Mouse (Mus musculus): ENCODE data around the gene Dpm1. TPM values are rescaled to one million over a fixed set of nuclear protein-coding genes. Genes with fewer than 3 reads are reported as not detected.

Dpm1 gene
- total RNA-seq, 2 experiments from 2014 or later = 102 to 112 TPM

DNA sequence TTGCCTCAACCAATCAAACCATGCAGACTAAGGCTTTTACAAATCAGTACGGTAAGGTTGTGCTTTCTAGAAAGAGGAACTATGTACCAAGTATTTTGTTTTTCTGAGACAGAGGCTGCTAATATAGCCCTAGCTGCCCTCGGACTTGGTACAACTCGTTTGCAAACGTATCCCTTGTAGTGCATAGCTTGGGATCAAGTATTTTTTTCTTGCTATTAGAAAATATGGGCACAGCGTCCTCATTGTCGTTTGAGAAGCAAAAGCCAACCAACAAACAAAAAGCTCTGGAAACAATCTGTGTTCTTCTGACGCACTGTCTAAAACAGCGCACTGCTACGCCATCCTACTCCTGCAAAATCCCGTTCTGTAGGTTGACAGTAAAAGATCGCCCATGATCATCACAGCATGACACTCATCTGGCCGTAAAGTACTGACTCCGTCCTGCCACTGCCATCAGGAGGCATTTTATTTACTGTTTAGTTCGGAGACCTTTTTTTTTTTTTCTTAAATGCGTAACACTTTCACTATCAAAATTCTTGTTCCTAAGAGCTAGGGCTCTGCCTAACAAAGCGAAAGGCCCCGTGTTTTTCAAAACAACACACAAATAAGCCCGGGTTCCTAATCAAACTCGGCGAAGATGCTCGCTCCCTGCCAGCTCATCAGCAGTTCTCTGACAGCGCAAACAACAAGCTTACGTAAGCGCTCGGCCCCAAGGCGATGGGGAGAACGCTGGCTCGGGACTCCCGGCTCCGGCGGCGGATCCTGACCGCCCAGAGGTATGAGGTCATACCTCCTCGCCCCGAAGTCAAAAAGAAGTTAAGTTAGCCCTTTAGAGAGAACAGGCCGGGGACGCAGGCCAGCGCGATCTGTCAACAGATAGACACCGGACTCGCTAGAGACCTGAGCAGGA is 1.0 kb downstream of the Dpm1 start:
- peak; percentile 71 for DNase-seq

- no peak for DNase-seq
Measured at GRCm38 (mm10) chr2:168223326-168223725, 7.1 kb downstream of the Dpm1 start.

DNA sequence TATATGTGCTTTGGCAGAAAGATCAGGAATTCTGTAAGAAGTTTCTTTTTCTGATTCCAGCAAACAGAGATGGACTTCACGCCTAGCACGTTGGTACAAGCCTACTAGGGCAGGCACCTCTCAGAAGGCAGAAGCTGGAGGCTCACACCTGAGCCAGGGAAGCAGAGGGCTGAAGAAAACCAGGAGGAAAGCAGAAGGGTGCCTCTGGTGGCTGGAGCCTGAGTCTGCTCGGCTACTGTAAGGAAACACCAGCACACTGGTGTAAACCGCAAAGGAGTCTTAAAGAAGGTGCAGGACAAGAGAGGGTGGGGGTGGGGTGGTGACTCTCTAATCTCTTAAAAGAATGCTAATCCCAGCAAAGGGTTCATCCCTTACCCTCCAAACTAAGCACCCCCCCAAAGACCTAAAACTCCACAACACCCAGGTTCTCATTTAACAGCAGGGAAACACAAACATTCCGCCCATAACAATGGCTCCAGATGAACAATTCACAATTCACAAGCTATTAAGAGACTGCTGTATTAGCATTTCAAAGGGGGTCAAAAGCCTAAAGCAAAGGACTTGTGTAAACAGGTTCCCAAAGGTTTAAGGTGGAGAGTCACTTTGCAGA is 16.5 kb downstream of the Dpm1 start:
- DNase-seq = no peak

- no peak for DNase-seq
Measured at GRCm38 (mm10) chr2:168207883-168208282, 22.5 kb downstream of the Dpm1 start.

GRCm38 (mm10) chr2:168206725-168207644 is 23.4 kb downstream of the Dpm1 start, which contains the start of gene Adnp:
Adnp (minus strand) TSS chr2:168207112.
- DNase-seq = peak; percentile 96

- peak; percentile 46 for DNase-seq
Measured at GRCm38 (mm10) chr2:168205681-168206631, 24.4 kb downstream of the Dpm1 start.

DNA sequence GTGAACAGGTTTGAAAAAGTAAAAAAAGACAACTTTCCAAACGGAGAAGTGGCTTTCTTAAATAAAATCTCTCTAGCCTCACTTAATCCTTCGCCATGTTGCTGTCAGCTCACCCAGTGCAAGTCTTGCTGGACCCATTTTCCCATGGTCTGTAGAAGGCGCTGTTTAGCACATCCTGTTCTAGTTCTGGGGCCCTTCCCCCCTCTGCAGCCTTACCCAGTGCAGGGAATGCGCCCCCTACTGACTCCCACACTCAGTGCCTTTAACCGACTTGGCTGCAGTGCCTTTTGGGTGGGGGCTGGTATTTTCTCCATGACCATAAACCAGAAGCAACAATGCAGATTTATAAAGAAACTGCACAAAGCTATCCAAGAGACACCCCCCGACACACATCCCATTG is 25.1 kb downstream of the Dpm1 start:
- DNase-seq = peak; percentile 93

GRCm38 (mm10) chr2:168204476-168204999 is 25.9 kb downstream of the Dpm1 start:
- no peak for DNase-seq

DNA sequence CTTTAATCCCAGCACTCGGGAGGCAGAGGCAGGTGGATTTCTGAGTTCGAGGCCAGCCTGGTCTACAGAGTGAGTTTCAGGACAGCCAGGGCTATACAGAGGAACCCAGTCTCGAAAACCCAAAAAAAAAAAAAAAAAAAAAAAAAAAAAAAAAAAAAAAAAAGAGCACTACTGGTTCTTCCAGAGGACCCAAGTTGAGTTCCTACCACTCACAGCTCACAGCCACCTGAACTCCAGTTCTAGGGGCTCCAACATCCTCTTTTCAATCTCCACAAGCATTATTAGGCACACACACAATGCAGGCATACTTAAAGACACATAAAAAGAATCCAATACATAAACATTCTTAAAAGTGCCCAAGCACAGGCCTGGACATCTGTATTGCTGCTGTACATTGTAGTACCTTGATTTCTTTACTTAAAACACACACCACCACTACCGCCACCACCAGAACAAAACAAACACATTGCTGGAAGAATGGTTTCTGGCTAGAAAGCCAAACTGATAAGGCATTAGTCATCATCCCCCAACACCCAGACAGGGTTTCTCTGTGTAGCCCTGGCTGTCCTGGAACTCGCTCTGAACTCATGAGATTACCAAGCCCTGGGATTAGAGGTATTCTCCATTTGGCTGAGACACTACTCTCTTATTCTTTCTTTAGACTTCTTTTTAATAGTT is 30.2 kb downstream of the Dpm1 start:
- DNase-seq = no peak

- DNase-seq = no peak
Measured at GRCm38 (mm10) chr2:168199476-168199875, 30.9 kb downstream of the Dpm1 start.

DNA sequence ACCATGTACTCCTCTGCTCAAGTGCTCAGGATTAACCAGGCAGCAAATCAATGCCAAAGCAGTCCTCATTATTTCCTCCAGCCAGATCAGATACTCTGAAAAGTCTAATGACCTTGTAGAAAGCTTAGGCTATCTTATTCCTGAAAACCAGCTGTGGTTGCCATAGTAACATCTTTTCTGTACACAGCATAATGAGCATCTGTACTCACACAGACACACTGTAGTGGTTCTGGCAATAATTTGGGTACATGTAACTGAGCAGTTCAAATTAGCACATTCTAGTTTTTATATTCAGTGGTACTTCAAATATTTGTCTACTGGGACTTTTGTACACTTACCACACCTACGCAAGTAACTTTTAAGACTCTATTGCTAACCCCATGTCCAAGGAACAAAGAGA is 32.0 kb downstream of the Dpm1 start:
- no peak for DNase-seq

DNA sequence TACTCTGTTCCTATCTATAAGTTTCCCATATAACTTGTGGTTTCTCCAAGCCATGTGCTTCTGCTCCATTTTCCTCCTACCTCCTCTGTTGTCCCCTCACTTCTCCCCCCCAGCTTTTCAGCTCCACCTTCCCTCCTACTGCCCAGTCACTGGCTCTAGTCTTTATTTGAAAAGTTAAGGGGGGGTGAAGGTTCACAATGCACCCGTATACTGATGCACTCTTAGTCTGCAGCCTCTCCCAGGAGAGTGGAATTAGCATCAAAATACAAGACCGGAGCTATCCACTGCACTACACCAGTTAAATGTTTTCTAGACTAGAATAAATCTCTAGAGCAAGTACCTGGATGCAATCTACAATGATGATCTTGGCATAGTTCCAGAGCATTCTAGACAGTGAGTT is 34.7 kb downstream of the Dpm1 start:
- DNase-seq = no peak

GRCm38 (mm10) chr2:168193685-168194084 is 36.7 kb downstream of the Dpm1 start:
- no peak for DNase-seq

DNA sequence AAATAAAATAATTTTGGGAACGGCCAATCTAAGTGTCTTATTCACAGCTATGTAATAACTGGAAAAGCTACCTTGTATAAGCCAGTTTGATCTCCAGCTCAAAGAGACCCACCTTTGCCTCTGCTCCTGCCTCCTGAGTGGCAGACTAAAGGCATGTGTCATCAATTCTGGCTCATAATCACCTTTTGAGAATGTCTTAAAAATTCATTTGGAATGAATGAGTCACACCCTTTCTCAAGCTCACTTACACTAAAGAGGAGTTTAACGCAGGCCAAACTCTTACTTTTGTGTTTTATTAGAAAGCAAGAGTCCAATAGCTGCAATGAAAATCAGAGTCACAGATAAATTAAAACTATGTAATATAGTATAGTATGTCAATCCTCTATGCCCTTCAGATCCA is 38.5 kb downstream of the Dpm1 start:
- DNase-seq = no peak

GRCm38 (mm10) chr2:168175946-168176345 is 54.4 kb downstream of the Dpm1 start:
- DNase-seq = no peak

DNA sequence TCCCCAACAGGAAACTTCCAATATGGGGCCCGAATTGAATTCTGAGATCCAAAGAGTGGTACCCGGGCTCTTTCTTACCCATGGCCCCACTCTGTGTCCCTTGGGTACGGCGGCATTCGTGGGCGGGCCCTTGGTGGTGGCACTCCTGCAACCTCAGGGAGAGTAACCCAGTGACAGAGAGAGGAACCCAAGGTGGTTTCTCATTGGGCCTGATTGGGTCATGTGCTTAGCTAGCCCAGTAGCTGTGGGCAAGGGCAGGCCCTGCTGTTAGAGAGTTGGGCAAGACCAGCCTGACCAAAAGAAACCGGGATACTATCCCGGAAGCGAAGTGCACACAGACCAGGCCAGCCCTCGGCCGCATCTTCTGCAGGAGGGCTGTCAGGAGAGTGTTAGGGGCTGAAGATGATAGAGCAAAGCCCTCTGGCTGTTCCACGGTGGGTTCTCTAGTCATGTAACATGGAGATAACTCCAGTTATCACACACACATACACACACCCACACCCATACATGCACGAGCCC is 60.2 kb downstream of the Dpm1 start:
- peak; percentile 90 for DNase-seq

DNA sequence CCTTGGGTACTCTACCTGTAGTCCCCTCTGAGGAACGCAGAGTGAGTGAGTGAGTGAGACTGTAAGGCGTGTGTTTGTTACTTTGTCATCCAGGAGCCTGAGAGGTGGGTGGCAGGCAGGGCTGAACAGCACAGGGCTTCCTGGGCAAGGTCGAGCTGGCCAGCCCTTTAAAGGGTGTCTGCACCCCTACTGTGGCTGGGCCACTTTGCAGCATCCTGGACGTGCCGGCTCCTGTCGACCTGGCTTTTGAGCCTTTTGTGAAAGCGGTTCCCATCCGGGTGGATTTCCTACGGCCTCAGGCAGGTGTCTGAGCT is 60.6 kb downstream of the Dpm1 start:
- no peak for DNase-seq

- DNase-seq = no peak
Measured at GRCm38 (mm10) chr2:168168892-168169799, 61.2 kb downstream of the Dpm1 start.

GRCm38 (mm10) chr2:168167781-168168180 is 62.6 kb downstream of the Dpm1 start:
- DNase-seq = no peak
